Mouse (Mus musculus) inflammation-experienced regulatory T-cells, adult 16 weeks (primary cell): ENCODE measurements around the gene Ajuba. TPM values are rescaled to one million over a fixed set of nuclear protein-coding genes. Genes with fewer than 3 reads are reported as not detected.

Experiments
- polyA plus RNA-seq: library from polyadenylated mRNA; unstranded; fragments of 100-300 nt; shearing (Covaris generic); gene quantifications from one replicate; pipeline ENCODE4 v1.2.1, GENCODE M21; 2017

Ajuba gene
- polyA plus RNA-seq: 0.26 TPM

GRCm38 (mm10) chr14:54577089-54577982 is at the start of gene Ajuba:
Ajuba (minus strand) TSS chr14:54577558.

DNA sequence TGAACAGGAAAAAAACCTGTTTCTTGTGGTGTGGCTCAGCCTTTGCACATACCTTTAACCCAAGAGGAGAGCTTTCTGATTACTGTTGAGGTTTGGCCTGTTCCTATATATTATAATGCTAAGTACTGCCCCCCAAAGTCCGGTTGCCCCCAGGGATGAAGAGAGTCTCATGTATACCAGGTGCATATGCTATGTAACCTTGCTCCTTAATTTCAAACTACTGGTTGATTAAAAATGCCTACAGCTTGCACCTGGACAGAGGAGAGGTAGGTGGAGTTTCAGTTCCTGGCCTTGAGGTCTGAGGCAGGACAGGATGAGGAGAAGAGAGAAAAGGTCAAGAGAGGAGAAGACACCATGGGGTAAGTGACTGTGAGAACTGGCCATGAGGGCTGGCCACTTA is 43.8 kb upstream of the Ajuba start, which contains the start of gene Psmb11:
Psmb11 (plus strand) TSS at position 301 of the 400 bp plus-strand sequence.

GRCm38 (mm10) chr14:54617897-54618365 is 40.6 kb upstream of the Ajuba start, which contains the start of gene Psmb5:
Psmb5 (minus strand) TSS chr14:54618022.

DNA sequence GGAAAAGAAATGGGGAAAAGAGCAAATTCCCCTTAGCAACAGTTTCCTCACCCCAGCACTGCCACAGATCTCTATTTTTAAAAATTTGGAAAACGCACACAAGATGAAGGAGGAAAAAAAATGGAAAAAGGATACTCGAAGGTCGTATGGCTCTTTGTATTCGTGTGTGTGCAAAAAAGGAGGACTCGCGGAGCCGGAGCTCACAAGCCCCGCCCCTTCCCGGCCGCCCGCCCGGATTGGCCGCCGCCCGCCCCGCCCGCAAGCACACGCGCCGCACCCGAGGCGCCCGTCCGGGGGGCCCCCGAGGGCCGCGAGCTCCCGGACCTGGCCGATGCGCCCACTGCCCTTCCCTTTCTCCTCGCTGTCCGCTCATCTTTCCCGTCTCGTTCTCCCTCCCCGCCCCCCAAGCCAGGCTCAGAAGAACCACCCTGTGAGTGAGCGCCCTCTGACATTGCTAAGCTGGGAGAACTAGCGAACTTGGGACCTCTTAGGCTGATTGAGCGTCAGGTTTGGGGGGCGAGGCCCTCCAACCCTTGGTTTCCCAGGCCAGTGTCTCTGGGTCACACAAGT is 28.5 kb upstream of the Ajuba start, which contains the start of gene 4931414P19Rik:
4931414P19Rik (minus strand) TSS at position 242 of the 570 bp plus-strand sequence.

DNA sequence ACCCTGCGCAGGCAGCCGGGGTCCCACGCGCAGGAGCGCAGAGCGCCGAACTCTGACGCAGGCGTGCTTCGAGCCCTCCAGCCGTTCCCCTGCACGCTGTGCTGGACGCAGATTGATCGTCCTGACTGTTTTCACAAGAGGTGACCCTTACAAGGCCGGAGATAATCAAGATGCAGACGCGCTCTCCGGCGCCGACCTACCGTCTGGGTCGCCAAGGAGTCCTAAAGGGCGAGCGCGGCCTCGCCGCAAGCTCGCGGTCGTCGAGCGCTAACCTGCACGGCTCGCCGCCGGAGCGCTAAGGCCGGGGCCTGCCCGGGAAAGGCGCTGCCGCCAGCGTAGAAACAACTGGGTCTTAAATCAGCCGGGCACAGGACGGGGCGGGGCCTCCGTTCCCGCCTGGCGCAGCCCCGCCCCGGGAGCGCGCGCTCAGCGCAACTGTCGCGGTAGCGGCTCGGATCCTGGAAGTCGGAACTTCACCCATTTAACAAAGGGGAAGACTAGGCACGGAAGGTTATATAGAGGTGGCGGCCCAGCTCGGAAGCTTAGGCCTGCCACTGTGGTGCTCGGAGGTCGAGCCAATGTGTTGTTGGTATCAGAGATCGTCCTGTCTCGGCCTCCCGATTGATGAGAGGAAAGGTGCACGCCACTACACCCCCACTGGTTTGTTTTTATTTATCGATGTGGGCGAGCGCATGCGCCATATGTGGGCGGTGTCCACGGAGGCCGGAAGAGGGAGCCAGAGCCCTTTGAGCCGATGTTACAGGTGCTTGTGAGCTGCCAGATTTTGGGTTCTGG is 23.2 kb downstream of the Ajuba start, which contains the start of gene Haus4:
Haus4 (minus strand) TSS at position 642 of the 795 bp plus-strand sequence.

Other genes with a start within 250 kb of the Ajuba start
- 66.1 TPM for gene Oxa1l, start 216.7 kb downstream of the Ajuba start, polyA plus RNA-seq
- 2.7 TPM for gene Slc7a7, start 159.8 kb downstream of the Ajuba start, polyA plus RNA-seq
- gene Mrpl52, start 150.6 kb downstream of the Ajuba start, polyA plus RNA-seq: 229 TPM
- 1.9 TPM for gene Mmp14, start 145.9 kb downstream of the Ajuba start, polyA plus RNA-seq
- 89.5 TPM for gene Lrp10, start 113.4 kb downstream of the Ajuba start, polyA plus RNA-seq
- 0.95 TPM for gene Rem2, start 101.5 kb downstream of the Ajuba start, polyA plus RNA-seq
- gene Prmt5, start 60.0 kb downstream of the Ajuba start, polyA plus RNA-seq: 51.3 TPM
- 29.7 TPM for gene Haus4, start 22.9 kb downstream of the Ajuba start, polyA plus RNA-seq
- gene 4931414P19Rik, start 28.4 kb upstream of the Ajuba start, polyA plus RNA-seq: 5.6 TPM
- gene Psmb5, start 40.5 kb upstream of the Ajuba start, polyA plus RNA-seq: 235 TPM
- not detected for gene Psmb11, start 43.9 kb upstream of the Ajuba start, polyA plus RNA-seq
- not detected for gene Gm17606, start 63.4 kb upstream of the Ajuba start, polyA plus RNA-seq
- 0.68 TPM for gene Cdh24, start 63.8 kb upstream of the Ajuba start, polyA plus RNA-seq
- gene 1700123O20Rik, start 108.7 kb upstream of the Ajuba start, polyA plus RNA-seq: 92.8 TPM
- gene Acin1, start 109.4 kb upstream of the Ajuba start, polyA plus RNA-seq: 113 TPM
- gene Gm29776, start 121.3 kb upstream of the Ajuba start, polyA plus RNA-seq: 0.16 TPM
- not detected for gene Cebpe, start 134.6 kb upstream of the Ajuba start, polyA plus RNA-seq
- 0.74 TPM for gene Slc7a8, start 204.4 kb upstream of the Ajuba start, polyA plus RNA-seq
- not detected for gene Rnf212b, start 236.6 kb upstream of the Ajuba start, polyA plus RNA-seq